Mouse (Mus musculus) heart, adult 18-20 months (tissue): ENCODE data around the gene Hoxa7. TPM values are rescaled to one million over a fixed set of nuclear protein-coding genes. Genes with fewer than 3 reads are reported as not detected.

ENCODE experiments used
- DNase-seq, 2 experiments: peaks; one replicate each; pipeline ENCODE4 v3.0.0; 2021 to 2022; ENCODE audit warnings: mixed read lengths in 1 of 2
- total RNA-seq, 2 experiments: library from RNA; stranded (reverse); gene quantifications; 2 replicates each; pipeline ENCODE4 v1.2.3; 2021

The Hoxa7 gene
- total RNA-seq, 2 experiments from 2014 or later, result 0.59 TPM; not detected in 1

DNA sequence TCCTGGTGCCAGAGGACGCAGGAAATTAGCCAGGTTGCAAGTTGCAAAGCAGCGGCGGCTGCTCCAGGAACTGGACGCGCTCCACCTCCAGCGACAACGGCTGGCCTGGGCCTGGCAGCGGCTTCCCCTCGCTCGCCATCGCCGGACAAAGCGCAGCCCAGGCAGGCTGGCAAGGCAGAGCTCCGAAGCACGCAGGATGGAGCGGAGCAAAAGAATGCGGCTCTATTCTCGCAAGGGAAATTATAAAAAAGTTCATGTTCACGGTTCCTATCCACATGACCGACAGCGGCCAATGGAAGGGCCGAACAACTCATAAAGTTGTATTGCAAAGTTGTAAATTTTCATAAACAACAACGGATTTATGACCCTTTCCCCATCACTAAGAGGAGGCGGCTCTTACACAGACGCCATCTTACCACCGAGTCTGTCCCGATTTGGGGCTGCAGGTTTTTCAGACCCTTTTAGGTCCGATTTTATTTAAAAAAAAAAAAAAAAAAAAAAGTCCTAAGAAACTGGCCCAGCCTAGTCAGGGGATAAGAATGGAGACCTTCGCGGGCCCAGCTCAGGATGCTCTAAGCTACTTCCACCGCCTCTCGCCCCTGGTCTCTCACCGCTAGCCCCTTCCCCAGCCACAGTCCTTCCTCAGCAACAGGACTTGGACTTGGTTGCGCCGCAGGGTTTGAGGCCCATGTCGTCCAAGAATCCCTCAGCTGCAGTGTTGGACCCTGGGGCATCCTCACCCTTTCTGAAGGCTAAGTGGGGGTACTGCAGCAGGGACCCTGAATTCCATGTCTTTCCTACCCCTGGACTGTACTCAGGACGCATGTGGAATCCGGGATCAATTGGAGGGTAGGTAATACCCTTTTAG is 8.3 kb downstream of the Hoxa7 start, which contains the start of the genes Hoxa3 and Gm28308:
Hoxa3 (minus strand) TSS at position 218 of the 868 bp plus-strand sequence.
Gm28308 (minus strand) TSS at position 221 of the 868 bp plus-strand sequence.
- DNase-seq, result no peak

DNA sequence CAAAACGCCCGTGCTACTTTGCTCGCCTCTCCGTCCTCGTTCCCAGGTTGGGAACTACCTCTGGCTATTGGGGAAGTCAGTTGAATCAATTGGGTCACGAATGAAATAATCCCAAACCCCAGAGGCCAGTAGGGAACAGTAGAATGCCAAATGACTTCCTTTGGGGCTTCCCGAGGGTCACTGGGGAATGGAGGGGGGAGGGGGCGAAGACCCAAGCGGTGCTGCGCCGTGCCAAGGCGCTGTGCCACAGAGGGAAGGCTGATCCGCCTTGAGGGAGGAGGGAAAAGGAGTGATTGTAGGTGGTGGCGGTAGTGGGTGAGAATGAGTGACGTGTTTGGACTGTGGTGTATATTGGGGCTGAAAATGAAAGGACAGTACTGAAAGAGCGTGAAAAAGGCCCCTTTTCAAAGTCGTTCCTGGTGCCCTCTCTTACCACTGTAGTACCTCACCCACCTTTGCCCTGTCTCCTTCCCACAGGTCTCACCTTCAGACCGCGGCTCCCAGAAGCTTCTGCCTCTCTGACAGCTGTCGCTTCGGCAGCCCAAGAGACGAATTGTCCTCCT is 9.0 kb downstream of the Hoxa7 start:
- DNase-seq, result peak in 1 of 2 experiments; percentile 57

DNA sequence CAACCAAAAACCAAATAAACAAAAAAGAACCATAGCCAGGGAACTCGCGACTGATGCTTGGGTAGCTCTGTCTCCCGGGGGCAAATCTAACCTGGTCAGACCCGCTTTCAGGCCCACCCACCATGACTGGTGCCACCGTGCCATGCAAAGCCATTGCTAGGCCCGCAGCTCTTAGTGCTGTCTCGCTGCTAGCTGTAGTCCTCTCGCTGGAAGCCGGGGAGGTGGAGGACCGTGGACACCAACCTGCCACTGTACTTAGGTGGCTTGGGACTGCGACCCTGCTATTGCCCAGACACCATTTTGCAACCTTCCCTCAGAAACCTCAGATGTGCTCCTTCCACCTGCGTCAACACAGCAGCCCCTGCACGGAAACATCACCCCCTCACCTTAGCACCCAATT is 9.7 kb downstream of the Hoxa7 start:
- DNase-seq, result no peak

DNA sequence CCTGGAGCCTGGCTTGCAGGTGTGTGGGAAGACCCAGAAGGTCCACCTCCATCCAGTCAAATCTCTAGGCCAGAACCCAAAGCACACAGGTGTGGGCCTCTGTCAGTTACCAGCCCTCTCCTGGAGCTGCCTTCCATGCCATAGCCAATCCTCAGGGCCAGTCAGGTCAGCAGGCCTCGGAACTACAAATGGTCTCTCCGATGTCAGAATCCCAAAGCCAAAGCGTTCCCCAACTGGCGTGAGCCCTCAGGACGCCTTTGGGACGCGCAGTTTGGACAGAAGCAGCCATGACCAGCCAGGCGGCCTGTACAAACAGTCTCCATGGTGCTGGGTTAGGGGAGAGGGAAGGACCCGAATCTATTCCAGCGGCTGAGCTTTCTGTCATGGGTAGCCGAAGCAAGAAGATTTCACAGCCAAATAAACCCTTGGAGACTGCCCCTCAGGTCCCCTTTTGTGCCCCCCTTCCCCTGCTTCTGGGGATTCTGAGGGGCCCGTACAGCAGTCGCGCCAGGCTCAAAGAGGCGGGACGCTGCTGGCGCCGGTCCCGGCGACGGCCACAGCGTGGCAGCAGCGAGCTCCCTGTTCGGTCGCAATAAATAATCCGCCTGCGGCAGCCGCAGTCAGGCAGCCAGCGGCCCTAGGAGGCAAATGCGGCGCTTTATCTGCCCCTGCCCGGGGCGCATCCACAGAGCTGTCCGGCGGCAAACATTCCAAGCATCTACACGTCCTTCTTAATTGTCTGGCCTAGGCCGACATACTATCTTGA is 10.3 kb downstream of the Hoxa7 start:
- peak; percentile 70 to 80 for DNase-seq

DNA sequence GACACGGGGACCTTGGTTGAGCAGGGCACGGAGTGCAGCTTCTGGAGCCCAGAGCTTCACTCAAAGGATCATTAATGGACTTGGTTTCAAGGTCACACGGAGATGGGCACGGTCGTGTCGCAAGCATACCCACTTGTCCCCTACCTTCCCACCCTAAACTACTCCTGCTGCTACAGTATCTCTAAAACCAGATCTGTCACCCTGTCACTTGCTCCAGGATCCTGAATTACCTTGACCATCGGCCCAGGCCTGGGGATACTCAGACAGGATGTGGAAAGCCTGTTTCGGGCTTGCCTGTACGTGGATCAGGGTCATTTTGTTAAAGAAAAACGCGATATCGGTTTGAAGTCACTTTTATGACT is 12.0 kb downstream of the Hoxa7 start:
- DNase-seq, result no peak

DNA sequence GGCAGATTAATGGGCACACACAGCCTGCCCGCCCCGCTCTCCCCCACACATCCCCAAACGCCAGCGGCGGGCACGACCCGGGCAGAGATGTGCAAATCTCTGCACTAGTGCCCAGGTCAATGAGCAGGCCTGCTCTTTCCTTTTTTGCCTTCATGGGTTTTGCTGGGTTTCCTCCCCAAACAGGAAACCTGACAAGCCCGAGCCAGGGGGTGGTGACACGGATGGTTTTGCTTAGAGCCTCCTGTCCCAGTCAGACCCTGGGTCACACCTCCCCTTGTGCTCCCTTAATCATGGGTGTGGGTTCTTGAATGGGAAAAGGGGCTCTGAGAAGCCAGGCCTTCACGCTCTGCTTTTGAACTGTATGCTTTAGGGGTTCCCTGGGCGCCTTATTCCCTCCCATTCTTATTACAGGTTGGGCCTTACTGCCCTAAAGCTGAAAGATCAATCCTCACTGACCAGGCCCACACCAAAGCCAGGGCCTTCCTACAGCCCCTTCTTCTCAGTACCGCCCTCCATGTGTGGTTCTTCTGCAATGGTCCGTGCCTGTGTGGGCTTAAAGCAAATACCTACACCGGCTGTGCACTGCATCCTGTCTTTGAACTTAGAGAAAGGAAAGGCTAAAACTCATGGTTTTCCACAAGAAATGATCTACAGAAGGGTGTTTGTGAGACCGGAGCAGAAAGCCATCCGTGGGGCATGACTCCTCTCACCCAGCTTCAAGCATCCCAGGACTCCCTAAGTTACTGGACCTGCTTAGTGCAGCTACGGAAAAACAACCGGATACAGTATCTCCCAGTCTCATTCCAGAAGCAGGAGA is 12.6 kb downstream of the Hoxa7 start:
- no peak for DNase-seq

DNA sequence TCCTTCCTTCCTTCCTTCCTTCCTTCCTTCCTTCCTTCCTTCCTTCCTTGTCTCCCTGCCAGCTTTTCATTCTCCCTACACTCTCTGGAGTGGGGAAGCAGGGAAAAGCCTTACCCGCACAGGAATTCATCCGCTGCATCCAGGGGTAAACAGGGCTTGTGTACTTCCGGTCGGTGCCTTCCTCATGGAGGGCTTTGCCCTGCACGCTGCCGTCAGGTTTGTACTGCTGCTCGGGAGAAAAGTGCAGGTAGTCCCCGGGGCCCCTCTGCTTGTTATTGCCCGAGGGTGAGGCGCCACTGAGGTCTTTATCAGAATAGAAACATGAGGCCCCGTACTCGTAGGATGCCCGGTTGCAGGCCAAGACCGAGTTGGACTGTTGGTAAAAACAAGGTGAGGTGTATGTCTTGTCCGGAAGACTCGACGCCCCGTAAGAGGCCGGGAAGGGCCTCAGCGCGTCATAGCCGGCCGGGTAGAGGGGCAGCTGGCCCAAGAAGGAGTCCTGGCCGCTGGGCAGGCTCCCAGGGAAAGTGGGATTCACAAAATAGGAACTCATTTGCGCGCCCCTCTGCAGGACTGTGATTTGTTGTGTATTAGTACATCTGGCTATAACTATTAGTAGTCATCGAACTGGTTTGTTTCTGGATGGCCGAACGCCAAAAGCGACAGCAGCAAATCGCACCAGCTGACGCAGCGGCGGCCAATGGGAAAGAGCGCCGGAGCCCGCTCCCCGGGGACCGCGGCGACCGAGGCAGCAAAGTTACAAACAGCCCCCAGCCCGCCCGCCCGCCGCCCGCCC is 13.4 kb downstream of the Hoxa7 start, which contains the start of gene Hoxa6:
Hoxa6 (minus strand) TSS at position 651 of the 796 bp plus-strand sequence.
- DNase-seq, result no peak

DNA sequence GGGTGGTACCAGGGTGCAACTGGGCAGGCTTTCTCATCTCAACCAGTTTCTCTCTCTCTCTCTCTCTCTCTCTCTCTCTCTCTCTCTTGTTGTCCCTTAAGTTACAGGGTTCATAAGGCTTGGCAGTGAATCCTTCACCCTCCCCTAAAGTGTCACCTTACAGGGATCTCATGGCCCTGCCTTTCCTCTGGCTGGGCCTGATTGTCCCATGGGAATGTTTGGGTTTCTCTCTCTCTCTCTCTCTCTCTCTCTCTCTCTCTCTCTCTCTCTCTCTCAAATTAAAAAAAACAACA is 14.0 kb downstream of the Hoxa7 start:
- no peak for DNase-seq

DNA sequence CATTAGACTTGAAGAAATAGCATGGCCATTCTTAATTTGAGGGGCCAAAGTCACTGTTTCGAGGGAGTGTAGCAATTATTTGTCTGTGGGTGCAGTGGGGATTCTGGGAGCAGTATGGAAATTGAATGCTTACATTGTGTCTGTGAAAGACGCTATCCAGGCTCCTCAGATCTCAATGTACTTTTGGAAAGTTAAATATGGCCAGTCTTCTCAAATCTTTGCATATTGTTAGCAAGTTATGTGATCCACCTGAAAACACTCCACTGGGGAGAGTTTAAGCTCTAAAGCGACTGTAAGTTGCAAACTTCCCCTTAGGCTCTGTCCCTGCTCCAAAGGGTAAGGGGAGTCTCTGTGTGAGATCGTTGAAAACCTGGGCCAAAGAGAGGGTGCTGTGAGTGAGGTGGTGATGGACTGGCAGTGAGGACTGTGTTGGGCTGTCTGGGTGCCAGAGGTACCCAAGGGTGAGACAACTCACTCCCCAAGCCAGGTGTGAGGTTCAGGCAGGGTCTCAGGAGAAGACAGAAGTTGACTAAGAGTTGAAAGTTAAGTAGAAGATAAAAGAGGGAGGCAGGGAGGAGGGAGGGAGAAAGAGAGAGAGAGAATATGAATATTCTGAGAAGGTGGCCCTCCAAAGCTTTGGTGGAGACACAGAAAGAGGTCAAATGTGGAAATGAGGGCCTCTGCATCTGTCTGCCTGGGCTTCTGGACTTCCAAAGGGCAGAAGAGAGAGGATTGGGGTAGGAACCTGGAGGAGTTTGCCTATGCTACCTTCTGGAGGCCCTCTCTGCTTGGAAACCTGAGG is 14.6 kb downstream of the Hoxa7 start:
- DNase-seq, result no peak

DNA sequence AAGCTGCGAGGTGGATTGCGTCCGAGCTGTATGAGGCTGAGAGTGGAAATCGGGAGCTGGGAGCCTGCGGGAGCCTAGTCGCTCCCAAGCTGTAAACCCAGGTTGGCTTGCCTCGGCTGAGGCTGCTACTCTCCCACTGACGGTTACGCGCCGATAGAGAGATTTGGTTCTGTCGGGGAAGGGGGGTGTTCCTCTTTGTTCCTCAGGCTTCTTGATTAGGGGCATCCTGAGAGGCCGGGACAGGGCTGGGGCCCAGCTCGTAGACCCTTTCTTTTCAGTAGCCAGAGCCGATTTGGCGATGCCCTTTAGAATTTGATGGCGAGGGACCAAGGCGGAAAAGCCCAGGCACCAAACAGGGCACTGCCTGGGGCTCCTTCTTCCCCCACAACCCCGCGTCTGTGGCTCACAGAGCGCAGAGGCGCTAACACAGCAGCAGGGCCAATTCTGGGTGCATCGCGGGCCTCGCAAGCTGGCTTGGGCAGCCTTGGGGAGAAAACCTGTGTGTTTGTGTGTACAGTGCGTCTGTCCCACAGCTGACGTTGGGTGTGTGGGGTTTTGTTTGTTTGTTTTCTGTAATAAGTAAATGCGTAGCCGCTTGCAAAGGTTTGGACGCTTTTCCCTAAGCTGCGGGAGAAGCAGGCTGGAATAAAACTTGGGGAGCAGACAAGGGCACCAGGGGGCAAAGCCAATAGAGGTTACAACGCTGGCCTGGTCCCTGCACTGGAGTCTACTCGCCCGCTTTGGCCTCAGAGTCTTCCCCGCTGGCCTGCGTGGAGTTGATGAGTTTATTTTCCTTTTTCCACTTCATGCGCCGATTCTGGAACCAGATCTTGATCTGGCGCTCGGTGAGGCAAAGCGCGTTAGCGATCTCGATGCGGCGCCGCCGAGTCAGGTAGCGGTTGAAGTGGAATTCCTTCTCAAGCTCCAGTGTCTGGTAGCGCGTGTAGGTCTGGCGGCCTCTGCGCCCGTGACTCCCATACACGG is 15.7 kb downstream of the Hoxa7 start:
- DNase-seq, result no peak

DNA sequence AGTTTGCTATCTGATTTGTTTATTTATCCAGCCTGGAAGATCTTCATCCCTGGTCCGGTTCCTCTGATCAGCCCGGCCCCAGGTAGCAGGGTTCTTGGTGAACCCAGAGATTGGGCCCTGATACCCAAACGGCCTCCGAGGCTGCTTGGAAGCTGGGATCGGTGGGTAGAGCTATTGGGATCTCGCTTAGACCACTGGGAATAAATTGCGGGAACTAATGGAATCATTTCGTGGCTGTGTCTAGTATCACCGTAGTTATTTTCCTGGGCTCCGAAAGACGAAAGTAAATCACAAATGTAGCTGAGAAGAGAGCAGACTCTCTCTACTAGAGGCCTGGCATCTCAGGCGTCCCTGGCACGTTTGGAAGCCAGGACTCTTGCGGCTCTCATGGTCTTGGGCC is 16.4 kb downstream of the Hoxa7 start:
- no peak for DNase-seq

DNA sequence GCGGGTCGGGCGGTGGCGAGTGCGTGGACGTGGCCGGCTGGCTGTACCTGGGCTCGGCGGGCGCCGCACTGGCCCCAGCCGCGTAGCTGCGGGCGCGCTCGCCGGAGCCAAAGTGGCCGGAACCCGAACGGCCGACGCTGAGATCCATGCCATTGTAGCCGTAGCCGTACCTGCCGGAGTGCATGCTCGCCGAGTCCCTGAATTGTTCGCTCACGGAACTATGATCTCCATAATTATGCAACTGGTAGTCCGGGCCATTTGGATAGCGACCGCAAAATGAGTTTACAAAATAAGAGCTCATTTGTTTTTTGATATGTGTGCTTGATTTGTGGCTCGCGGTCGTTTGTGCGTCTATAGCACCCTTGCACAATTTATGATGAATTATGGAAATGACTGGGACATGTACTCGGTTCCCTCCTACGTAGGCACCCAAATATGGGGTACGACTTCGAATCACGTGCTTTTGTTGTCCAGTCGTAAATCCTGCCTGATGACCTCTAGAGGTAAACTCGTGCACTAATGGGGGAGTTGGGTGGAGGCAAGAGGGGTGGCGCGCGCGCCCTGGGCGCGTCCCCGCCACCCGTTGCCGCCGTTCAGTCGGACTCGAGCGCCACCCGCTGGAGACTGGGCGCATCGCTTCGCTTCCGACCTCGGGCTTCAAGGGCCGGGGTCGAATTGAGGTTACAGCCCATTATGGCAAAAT is 17.5 kb downstream of the Hoxa7 start, which contains the start of gene Hoxa5:
Hoxa5 (minus strand) TSS at position 538 of the 703 bp plus-strand sequence.
- peak; percentile 68 to 74 for DNase-seq

DNA sequence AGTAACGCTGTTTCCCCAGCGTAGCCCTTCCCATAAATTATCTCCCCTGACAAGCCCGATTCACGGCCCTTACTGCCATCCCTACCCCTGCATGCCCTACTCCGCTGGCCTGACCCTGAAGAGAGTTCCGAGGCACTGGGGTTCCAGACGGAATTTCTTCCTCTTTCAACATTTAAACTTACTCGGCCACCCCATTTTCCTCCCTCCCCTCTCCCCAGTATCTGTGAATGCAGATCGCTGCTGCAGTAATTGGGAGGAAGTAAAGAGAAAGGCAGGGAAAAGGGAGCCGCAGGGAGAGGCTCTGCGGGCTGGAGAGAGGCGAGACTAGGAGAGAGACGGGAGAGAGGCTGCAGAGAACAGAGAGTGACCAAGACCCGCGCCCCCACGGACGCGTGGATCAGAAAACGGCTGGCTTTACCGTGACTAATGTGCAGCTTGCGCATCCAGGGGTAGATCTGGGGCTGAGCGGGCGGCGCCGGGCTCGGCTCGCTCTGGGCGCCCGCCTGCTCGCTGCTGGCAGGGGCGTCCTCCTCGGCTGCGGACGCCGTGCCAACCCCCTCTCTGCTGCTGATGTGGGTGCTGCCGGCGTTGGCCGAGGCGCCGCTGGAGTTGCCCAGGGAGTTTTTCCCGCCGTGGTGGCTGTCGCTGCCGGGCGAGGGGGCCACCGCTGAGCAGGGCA is 18.1 kb downstream of the Hoxa7 start:
- DNase-seq, result peak in 1 of 2 experiments; percentile 50

DNA sequence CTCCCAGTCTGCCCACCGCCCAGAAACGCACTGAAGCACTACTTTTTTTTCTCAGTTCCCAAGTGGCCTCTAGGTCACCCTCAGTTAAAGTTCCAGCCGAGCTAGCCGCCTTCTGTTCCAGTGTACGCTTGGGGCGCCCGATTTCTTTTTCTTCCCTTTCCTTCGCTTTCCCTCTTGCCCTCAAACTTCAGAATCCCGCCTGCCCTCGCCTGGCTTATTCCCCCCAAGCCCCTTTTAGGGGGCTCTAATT is 18.6 kb downstream of the Hoxa7 start:
- DNase-seq, result peak in 1 of 2 experiments; percentile 22

DNA sequence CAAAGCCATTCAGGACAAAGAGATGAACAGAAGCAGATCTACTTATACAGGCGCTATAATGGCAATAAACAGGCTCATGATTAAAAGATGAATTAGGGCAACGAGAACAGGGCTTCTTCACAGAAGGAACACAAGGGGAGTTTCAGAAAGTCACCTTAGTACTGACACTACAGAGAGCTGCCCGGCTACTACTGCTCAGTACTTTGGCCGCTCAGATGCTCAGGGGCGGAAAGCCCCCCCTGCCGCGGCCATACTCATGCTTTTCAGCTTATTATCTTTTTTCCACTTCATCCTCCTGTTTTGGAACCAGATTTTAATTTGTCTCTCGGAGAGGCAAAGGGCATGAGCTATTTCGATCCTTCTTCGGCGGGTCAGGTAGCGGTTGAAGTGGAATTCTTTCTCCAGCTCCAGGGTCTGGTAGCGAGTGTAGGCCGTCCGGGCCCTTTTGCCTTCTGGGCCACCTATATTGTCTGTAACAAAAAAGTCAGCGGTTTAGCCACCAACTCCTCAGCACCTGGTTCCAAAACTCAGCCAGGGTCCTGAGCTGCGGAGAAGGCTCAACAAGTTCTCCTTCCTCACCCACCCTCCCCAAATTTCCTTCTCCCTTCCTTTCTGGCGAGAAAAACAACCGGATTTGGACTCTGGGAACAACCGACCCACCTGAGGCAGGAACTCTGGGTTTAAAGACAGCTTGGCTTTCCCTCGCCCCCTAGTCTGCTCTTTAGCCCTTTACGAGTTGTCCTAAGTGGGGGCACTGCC is 19.1 kb downstream of the Hoxa7 start:
- DNase-seq, result no peak

DNA sequence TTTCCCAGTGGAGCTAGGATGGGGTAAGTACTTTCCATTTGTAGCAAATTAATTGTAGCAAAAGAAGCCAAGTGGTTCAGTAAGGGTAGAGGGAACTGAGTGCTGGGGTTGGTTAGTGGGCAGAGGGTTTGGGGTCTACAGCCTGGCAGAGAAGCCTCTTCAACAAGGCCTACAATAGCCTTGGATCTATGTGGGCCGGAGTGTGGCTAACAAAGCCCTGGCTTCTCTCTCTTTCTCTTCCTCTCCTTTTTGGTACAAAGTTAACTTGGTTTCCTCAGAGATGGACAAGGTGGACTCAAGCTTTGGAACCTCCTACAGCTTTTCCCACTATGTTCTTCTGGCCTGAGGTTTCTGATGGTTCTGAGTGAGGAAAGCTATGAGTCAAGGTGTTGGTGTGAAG is 20.4 kb downstream of the Hoxa7 start:
- DNase-seq, result no peak

DNA sequence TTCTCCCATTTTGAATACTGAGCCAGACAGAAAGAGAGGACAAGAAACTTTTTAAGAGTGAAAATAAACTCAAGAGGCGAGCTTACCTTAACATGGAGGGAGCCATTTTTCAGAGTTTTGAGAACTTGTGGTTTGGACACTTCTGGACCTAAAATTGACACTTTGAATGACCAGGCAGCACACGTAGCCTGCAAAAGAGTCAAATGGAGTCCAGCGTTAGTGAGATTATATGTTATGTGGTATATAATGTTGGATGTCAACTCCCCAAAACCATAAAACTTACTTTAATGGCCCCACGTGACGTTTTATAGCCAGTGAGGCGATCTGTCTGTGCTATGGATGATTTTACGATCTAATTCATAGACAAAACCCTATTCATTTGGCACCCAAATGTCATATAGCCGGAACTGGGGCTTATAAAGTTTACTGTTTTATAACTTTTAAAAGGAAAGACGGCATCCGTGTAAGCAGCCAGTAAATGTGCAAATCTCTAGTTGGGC is 20.9 kb downstream of the Hoxa7 start:
- no peak for DNase-seq
